21 mouse cellular contexts compared by ENCODE assay signal in genomic region chr13:5492266-5492665, GRCm38 (mm10).
DNase-seq lines count a peak whose midpoint lies in the region; ATAC-seq lines count a peak whose summit lies in the region.
"Had no signal": no experiment of that assay in that cellular context is flagged by ENCODE, and none has a peak within 500 bp of the region (broad histone marks: within the 10 kb centered on the region; RNA-seq: fewer than 3 reads in every experiment).

No protein-coding gene starts in this region.

- H3K9me3 ChIP-seq in midbrain, embryonic 13.5 days, result no peaks in the 10 kb centered on the region
- H3K9me3 ChIP-seq: embryonic facial prominence, embryonic 12.5 days; limb, embryonic 12.5 days; liver, embryonic 12.5 days had no signal

- H3K27me3 ChIP-seq in midbrain, embryonic 13.5 days, result no peaks in the 10 kb centered on the region
- H3K27me3 ChIP-seq: embryonic facial prominence, embryonic 12.5 days; limb, embryonic 12.5 days; liver, embryonic 12.5 days had no signal

- WGBS in midbrain, embryonic 13.5 days, result 81% methylated on average over 1 of the region's 1 CpGs

- H3K4me1 ChIP-seq in midbrain, embryonic 13.5 days (replicated peaks), result no peaks in the 10 kb centered on the region
- H3K4me1 ChIP-seq: embryonic facial prominence, embryonic 12.5 days; limb, embryonic 12.5 days; liver, embryonic 12.5 days had no signal

- ATAC-seq in midbrain, embryonic 13.5 days, result no peak
- ATAC-seq: forebrain, embryonic 14.5 days; hindbrain, postnatal 0 days; liver, embryonic 12.5 days had no signal

- H3K9ac ChIP-seq in midbrain, embryonic 13.5 days (replicated peaks), result no peak overlapping the region
- H3K9ac ChIP-seq: embryonic facial prominence, embryonic 12.5 days; limb, embryonic 12.5 days; liver, embryonic 12.5 days had no signal

- peak; percentile 12 to 77 for DNase-seq in layer of hippocampus, adult 18-20 months (ENCODE audit: low spot score in 2 of 2)
- no peak for DNase-seq in layer of hippocampus, postnatal 10 days (ENCODE audit: low spot score in 2 of 2)
- peak; percentile 45 for DNase-seq in brain, embryonic 18.5 days (ENCODE audit: low read depth, low spot score)
- peak; percentile 18 for DNase-seq in layer of hippocampus, adult 9-10 months (ENCODE audit: low spot score)
- peak; percentile 15 to 26 for DNase-seq in left cerebral cortex, postnatal 36 days (ENCODE audit: low spot score in 2 of 2)
- no peak for DNase-seq in urinary bladder, postnatal 25 days (ENCODE audit: low spot score)
- DNase-seq: cerebellum, adult 11 months; cerebellum, postnatal 10 days; heart, adult 11 months; heart, postnatal 4 days; kidney, adult 11 months; lung, adult 2 months; lung, postnatal 36 days; thymus, adult 2 months had no signal

- H3K4me3 ChIP-seq in midbrain, embryonic 13.5 days (replicated peaks), result no peak overlapping the region
- H3K4me3 ChIP-seq: embryonic facial prominence, embryonic 12.5 days; erythroblast, embryonic 14.5 days; limb, embryonic 12.5 days; liver, embryonic 12.5 days had no signal

- no peaks in the 10 kb centered on the region for H3K36me3 ChIP-seq in midbrain, embryonic 13.5 days
- H3K36me3 ChIP-seq: embryonic facial prominence, embryonic 12.5 days; limb, embryonic 12.5 days; liver, embryonic 12.5 days had no signal

- intact Hi-C loops in left cerebral cortex, postnatal 36 days (cut with DNase I), result no loop called here

- H3K27ac ChIP-seq in midbrain, embryonic 13.5 days, result no peak overlapping the region
- H3K27ac ChIP-seq: embryonic facial prominence, embryonic 12.5 days; hindbrain, postnatal 0 days; limb, embryonic 12.5 days; liver, embryonic 12.5 days had no signal

- no peak overlapping the region for H3K4me2 ChIP-seq in midbrain, embryonic 13.5 days (replicated peaks)
- H3K4me2 ChIP-seq: embryonic facial prominence, embryonic 12.5 days; limb, embryonic 12.5 days; liver, embryonic 12.5 days had no signal

Comparison
In these comparisons a context has a peak if more than half of its experiments do, and no peak if none do; other contexts are left out.
1. DNase-seq: peak in layer of hippocampus, adult 18-20 months (2 of 2), brain, embryonic 18.5 days (single experiment), layer of hippocampus, adult 9-10 months (single experiment) and left cerebral cortex, postnatal 36 days (2 of 2); none in layer of hippocampus, postnatal 10 days (0 of 2) and urinary bladder, postnatal 25 days (single experiment).